Mouse (Mus musculus) lung, postnatal 10 days (tissue): Measurements from ENCODE around the gene Btnl9.
"Not testable (repeated sequence)": the region's sequence is repeated elsewhere in the genome, so short reads cannot be mapped to it uniquely, and the experiment has no call there.

Experiments
- DNase-seq: peaks from one replicate; pipeline ENCODE4 v3.0.0; 2021

Btnl9 gene

DNA sequence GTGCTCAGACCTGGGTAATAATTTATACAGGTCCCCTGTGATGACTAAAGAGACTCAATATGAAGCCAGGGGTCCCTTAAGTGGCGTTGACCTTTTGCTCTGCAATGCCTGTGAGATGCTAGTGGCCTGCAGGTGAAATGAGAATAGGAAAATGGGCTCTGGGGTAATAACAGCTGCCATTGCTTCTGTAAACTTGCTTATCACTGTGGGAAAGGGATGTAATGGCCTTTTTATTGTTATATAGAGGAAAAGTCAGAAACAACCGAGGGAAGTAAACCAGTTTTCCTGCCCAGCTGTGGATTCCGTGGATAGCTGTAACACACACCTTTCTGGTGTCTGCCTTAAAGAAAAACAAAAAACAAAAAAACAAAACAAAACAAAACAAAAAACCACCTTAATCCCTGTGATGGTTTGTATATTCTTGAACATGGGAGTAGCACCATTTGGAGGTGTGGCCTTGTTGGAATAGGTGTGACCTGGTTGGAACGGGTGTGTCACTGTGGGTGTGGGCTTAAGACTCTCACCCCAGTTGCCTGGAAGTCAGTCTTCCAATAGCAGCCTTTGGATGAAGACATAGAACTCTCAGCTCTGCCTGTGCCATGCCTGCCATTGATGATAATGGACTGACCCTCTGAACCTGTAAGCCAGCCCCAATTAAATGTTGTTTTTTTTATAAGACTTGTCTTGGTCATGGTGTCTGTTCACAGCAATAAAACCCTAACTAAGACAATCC is 10.7 kb downstream of the Btnl9 start:
- not testable (repeated sequence) for DNase-seq

DNA sequence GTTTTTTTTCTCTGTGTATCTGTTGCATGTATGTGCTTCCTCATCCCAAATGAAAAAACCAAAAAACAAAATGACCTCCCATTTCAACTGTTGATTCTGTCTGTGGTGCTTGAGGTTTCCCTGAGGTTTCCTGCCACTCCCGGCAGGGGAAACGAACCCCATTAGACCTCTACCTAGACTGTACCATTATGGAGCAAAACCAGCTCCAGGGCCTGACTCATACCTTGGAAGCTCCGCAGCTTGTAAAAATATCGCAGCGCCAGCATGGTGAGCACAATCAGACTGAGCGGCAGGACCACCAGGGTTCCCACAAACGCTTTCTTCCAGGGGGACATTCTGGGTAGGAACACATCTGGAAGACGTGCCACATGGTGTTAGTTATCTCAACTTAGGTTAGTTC is 11.6 kb downstream of the Btnl9 start:
- DNase-seq = no peak

DNA sequence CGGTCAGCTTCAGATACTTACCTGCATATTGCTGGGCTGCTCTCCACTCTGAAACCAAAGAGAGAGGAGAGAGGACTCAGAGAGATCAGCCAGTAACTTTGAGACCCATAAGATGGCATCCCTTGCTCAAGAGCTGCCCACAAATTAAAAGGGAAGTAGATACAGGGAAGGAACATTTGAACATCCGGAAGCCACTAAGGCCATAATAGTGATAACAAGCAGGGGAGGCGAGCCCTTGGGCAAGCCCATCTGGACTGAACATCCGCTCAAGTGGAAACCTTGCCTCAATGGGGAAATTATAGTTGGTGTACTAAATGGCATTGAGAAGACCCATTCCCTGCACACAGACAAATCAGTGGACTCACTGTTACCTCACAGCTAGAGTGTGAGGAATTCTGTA is 16.4 kb downstream of the Btnl9 start:
- DNase-seq = no peak

DNA sequence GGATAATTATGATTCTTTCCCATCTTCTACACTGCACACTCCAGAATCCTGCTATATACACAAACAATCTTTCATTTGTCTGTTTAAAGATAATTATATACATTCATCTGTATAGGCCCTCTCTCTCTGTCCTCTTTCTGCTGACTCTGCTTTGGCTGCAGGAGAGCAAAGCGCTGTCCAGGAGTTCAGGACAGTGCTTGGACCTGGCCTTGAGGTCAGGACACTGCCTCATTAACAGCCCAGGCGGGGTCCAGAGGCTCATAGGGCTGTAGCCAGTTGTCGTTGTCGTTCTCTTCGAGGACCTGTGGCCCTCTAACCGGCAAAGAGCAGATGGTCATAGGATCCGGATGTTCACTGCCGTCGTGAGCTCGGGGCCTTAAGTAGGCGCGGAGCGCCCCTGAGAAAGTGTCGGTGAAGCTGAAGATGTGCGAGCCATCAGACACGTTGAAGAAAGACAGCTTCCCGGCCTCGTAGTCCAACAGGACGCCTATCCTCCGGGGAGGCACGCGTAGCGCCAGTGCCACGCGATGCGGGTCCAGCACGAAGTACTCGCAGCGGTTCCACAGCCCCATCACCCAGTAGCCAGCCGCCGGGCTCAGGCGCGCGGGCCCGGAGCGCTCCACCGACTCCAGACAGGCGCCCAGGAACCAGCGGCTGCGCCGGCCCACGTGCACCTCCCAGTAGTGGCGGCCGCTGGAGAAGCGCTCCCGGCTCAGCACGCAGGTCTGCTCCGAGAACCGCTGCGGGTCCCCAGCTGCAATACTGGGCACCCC is 17.9 kb downstream of the Btnl9 start:
- DNase-seq = no peak

DNA sequence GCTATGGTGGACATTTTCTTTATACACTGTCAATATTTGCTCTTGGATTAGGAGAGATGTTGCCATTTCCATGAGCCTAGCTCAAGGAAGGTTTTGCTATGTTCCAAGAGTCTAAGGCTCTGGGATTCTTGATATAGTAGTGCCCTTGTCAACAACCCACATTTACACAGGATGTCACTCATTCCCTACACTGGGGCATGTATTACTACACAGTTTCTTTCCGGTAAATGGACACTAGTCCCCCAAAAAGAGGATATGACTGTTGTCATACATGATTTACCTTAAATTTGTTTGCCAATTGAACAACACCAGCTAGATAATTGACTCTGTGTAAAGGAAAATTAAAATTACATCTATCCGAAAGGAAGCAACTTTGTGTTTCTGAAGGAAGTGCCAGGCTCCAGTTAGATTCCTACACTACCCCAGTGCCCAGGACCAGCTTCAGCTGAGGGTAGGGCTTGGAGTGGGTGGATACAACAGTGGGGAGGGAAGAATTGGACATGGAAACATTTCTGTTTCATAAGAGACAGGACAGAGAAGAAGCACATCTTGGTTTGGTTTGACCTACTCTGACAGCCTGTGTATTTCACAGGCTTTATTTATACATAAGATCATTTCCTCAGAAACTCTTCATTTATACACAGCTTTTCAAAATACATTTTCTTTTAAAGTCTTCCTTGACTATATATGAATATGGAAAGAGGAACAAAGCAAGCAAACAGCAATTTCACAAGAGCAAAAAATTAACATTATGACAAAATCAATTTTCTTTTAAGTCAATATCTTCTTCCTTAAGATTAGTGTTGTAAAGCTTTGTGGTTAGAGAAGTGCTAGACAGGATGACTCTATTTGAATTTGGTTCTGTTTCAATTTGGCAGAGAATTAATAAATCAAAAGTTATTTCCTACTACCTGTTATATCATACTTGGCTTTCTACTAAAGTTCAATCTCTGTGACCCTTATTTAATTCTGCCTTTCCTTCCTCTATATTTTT is 29.8 kb downstream of the Btnl9 start:
- no peak for DNase-seq

DNA sequence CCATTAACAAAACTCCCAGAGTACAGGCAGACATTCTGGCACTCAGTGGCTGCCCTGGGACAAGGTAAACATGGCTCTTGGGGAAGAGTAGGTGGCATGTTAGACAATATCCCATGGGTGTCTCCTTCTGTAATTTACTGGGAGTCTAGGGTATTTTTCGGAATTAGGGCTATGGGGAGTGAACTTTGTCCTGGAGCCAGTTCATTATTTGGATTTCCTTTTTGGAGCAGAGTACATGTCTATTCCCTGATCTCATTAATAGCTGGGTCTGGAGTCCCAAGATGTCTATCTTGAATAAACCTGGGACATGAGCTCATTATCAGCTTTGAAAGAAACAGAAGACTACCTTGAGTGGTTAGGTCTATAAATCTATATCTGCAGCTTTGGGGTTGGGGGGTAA is 32.9 kb downstream of the Btnl9 start, which contains the start of gene Olfr1394:
Olfr1394 (plus strand) TSS at position 301 of the 400 bp plus-strand sequence.
- no peak for DNase-seq

DNA sequence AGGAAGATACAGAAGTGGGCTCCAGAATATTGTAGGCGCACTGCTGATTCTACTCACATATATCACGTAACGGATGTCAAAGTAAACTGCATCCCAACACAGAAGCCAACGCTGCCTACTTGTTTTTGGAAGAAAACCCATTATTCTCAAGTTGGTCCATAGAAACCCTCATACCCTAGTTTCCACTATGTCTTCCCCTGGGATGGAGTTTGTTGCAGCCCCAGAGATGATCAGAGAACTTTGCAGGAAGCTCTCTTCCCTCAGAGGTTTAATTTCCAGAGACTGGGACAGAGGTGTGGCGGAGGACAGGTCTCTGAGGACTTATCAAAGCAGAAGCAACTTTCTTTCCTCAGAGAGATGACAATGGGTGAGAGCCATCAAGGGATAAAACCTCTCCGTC is 45.0 kb downstream of the Btnl9 start, which contains the start of gene Olfr1395:
Olfr1395 (plus strand) TSS at position 301 of the 400 bp plus-strand sequence.
- no peak for DNase-seq

DNA sequence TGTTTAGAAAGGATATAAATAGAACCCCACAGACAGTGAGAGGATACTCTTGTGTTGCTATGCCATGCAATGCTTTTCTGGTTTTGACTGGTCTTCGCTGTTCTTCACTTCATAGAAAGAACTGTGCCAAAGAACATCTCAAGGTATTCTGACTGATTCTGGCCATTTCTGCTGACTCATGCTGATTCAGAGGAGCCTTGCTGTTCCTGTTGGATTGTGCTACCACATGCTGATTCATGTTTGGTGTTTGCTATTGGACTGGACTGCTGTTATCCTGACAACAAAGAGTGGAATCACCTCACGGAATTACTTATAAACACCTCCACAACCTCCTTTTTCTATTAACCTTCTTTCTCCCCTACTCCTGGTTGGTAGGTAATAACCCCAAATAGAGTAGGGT is 62.8 kb downstream of the Btnl9 start:
- no peak for DNase-seq

DNA sequence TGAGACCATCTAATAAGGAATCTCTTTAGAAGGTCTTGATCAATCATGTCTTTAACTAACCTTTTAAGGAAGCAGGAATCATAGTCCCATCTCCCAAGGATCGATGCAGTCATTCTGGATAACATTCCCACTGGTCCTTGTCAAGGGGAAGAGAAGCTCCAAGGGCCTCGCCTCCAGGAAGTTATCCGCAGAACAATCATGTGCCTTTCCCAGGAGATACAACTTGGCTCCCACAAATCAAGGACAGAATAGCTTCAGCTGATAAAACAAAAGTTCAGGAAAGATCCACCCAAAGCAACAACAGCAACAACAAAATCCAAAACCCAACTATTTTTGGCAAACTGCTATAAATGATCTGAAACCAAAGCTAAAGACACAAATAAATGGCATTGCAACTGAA is 67.3 kb downstream of the Btnl9 start:
- no peak for DNase-seq
